Mouse (Mus musculus): ENCODE data around the gene Naaladl1. TPM values are rescaled to one million over a fixed set of nuclear protein-coding genes. Genes with fewer than 3 reads are reported as not detected.

Gene Naaladl1
- polyA plus RNA-seq, 1 experiment, result 0.11 TPM

GRCm38 (mm10) chr19:6140678-6141393 is 35.3 kb downstream of the Naaladl1 start, which contains the start of gene Batf2:
Batf2 (plus strand) TSS chr19:6140983.
- no peaks in the 10 kb centered on the region for H3K36me3 ChIP-seq (ENCODE audit: control insufficient read depth, insufficient read depth)
- peak within 1 kb of the TSS; percentile 81 for H3K4me3 ChIP-seq
- TF ChIP-seq E2F4 (IDR thresholded peaks at IDR 0.05; ENCODE audit: insufficient read depth), result peak; percentile 11
- TF ChIP-seq USF1 (IDR thresholded peaks at IDR 0.05; ENCODE audit: low read depth), result peak; percentile 95
- no peak for TF ChIP-seq MAX (IDR thresholded peaks at IDR 0.05; ENCODE audit: low read depth)
- no peak for TF ChIP-seq MYOD1 (IDR thresholded peaks at IDR 0.05; ENCODE audit: control insufficient read depth in 1 of 3, insufficient read length in 2 of 3, low read depth in 2 of 3)
- TF ChIP-seq REST (IDR thresholded peaks at IDR 0.05; ENCODE audit: insufficient read depth, insufficient read length), result no peak
- TF ChIP-seq SRF (IDR thresholded peaks at IDR 0.05; ENCODE audit: control insufficient read depth, insufficient read length, low read depth), result no peak
- TF ChIP-seq POLR2AphosphoS2 (IDR thresholded peaks at IDR 0.05; ENCODE audit: insufficient read length, low read depth), result no peak
- TF ChIP-seq POLR2A (IDR thresholded peaks at IDR 0.05; ENCODE audit: insufficient read length, low read depth), result peak; percentile 59
- TF ChIP-seq TCF12 (IDR thresholded peaks at IDR 0.05; ENCODE audit: insufficient read depth, poor library complexity, severe bottlenecking), result no peak
- TF ChIP-seq MYOG (IDR thresholded peaks at IDR 0.05; ENCODE audit: control insufficient read depth in 1 of 3, insufficient read depth in 1 of 3, insufficient read length in 2 of 3, low read depth in 2 of 3), result peak in 1 of 3 experiments; percentile 4
- TF ChIP-seq TCF3 (IDR thresholded peaks at IDR 0.05; ENCODE audit: insufficient read length, low read depth), result no peak
- TF ChIP-seq CEBPB (IDR thresholded peaks at IDR 0.05; ENCODE audit: insufficient read depth, poor library complexity, severe bottlenecking), result no peak
- H3K4me2 ChIP-seq (ENCODE audit: low read depth), result peak within 1 kb of the TSS; percentile 92
- peaks cover 6% of the 10 kb centered on the region for H3K27me3 ChIP-seq (ENCODE audit: control insufficient read depth, insufficient read depth, insufficient read length)
- H3K79me2 ChIP-seq (ENCODE audit: control insufficient read depth, insufficient read depth), result no peaks in the 10 kb centered on the region
- peak within 1 kb of the TSS; percentile 61 for H3ac ChIP-seq (ENCODE audit: control insufficient read depth, insufficient read length)

GRCm38 (mm10) chr19:6141394-6141749 is 35.8 kb downstream of the Naaladl1 start, which contains the start of gene Arl2:
Arl2 (minus strand) TSS chr19:6141548.
- Histone ChIP-seq H3K79me2 (ENCODE audit: control insufficient read depth, insufficient read depth) (no peaks in the 10 kb centered on the region), H3K4me2 (ENCODE audit: low read depth) (peak within 1 kb of the TSS; percentile 92), H3K36me3 (ENCODE audit: control insufficient read depth, insufficient read depth) (no peaks in the 10 kb centered on the region), H3K4me3 (peak within 1 kb of the TSS; percentile 81), H3K27me3 (ENCODE audit: control insufficient read depth, insufficient read depth, insufficient read length) (peaks cover 10% of the 10 kb centered on the region), H3ac (ENCODE audit: control insufficient read depth, insufficient read length) (peak within 1 kb of the TSS; percentile 61)
- TF ChIP-seq TCF3 (IDR thresholded peaks at IDR 0.05; ENCODE audit: insufficient read length, low read depth) (no peak), POLR2AphosphoS2 (IDR thresholded peaks at IDR 0.05; ENCODE audit: insufficient read length, low read depth) (no peak), REST (IDR thresholded peaks at IDR 0.05; ENCODE audit: insufficient read depth, insufficient read length) (no peak), E2F4 (IDR thresholded peaks at IDR 0.05; ENCODE audit: insufficient read depth) (no peak), MYOG (IDR thresholded peaks at IDR 0.05; ENCODE audit: control insufficient read depth in 1 of 3, insufficient read depth in 1 of 3, insufficient read length in 2 of 3, low read depth in 2 of 3) (no peak)

- peaks cover 22% of the 10 kb centered on the region for H3K27me3 ChIP-seq (ENCODE audit: control insufficient read depth, insufficient read depth, insufficient read length)
- H3K4me2 ChIP-seq (ENCODE audit: low read depth), result no peak overlapping the region
- H3K4me3 ChIP-seq, result no peak overlapping the region
- H3K36me3 ChIP-seq (ENCODE audit: control insufficient read depth, insufficient read depth), result no peaks in the 10 kb centered on the region
- H3ac ChIP-seq (ENCODE audit: control insufficient read depth, insufficient read length), result no peak overlapping the region
- no peak for TF ChIP-seq POLR2A (IDR thresholded peaks at IDR 0.05; ENCODE audit: insufficient read length, low read depth)
- no peak for TF ChIP-seq REST (IDR thresholded peaks at IDR 0.05; ENCODE audit: insufficient read depth, insufficient read length)
- no peak for TF ChIP-seq MYOD1 (IDR thresholded peaks at IDR 0.05; ENCODE audit: control insufficient read depth in 1 of 3, insufficient read length in 2 of 3, low read depth in 2 of 3)
- no peak for TF ChIP-seq TCF3 (IDR thresholded peaks at IDR 0.05; ENCODE audit: insufficient read length, low read depth)
- H3K79me2 ChIP-seq (ENCODE audit: control insufficient read depth, insufficient read depth), result no peaks in the 10 kb centered on the region
These were observed 39.3 kb downstream of the Naaladl1 start for GRCm38 (mm10) chr19:6144842-6145241.

- Histone ChIP-seq H3K4me3 (no peak overlapping the region), H3ac (ENCODE audit: control insufficient read depth, insufficient read length) (no peak overlapping the region), H3K4me2 (ENCODE audit: low read depth) (no peak overlapping the region), H3K36me3 (ENCODE audit: control insufficient read depth, insufficient read depth) (no peaks in the 10 kb centered on the region), H3K27me3 (ENCODE audit: control insufficient read depth, insufficient read depth, insufficient read length) (peaks cover 47% of the 10 kb centered on the region), H3K79me2 (ENCODE audit: control insufficient read depth, insufficient read depth) (no peaks in the 10 kb centered on the region)
- TF ChIP-seq E2F4 (IDR thresholded peaks at IDR 0.05; ENCODE audit: insufficient read depth), result no peak
- TF ChIP-seq POLR2A (IDR thresholded peaks at IDR 0.05; ENCODE audit: insufficient read length, low read depth), result no peak
- no peak for TF ChIP-seq TCF3 (IDR thresholded peaks at IDR 0.05; ENCODE audit: insufficient read length, low read depth)
- TF ChIP-seq POLR2AphosphoS2 (IDR thresholded peaks at IDR 0.05; ENCODE audit: insufficient read length, low read depth), result no peak
- no peak for TF ChIP-seq MYOG (IDR thresholded peaks at IDR 0.05; ENCODE audit: control insufficient read depth in 1 of 3, insufficient read depth in 1 of 3, insufficient read length in 2 of 3, low read depth in 2 of 3)
These were observed 49.6 kb downstream of the Naaladl1 start for GRCm38 (mm10) chr19:6155174-6155573.

GRCm38 (mm10) chr19:6156372-6156771 is 50.8 kb downstream of the Naaladl1 start:
- no peak overlapping the region for H3ac ChIP-seq (ENCODE audit: control insufficient read depth, insufficient read length)
- TF ChIP-seq TCF3 (IDR thresholded peaks at IDR 0.05; ENCODE audit: insufficient read length, low read depth) (no peak), TCF12 (IDR thresholded peaks at IDR 0.05; ENCODE audit: insufficient read depth, poor library complexity, severe bottlenecking) (no peak), POLR2AphosphoS2 (IDR thresholded peaks at IDR 0.05; ENCODE audit: insufficient read length, low read depth) (no peak), SRF (IDR thresholded peaks at IDR 0.05; ENCODE audit: control insufficient read depth, insufficient read length, low read depth) (no peak), MAX (IDR thresholded peaks at IDR 0.05; ENCODE audit: low read depth) (no peak), POLR2A (IDR thresholded peaks at IDR 0.05; ENCODE audit: insufficient read length, low read depth) (no peak), E2F4 (IDR thresholded peaks at IDR 0.05; ENCODE audit: insufficient read depth) (no peak), USF1 (IDR thresholded peaks at IDR 0.05; ENCODE audit: low read depth) (no peak), REST (IDR thresholded peaks at IDR 0.05; ENCODE audit: insufficient read depth, insufficient read length) (no peak), CEBPB (IDR thresholded peaks at IDR 0.05; ENCODE audit: insufficient read depth, poor library complexity, severe bottlenecking) (no peak), MYOG (IDR thresholded peaks at IDR 0.05; ENCODE audit: control insufficient read depth in 1 of 3, insufficient read depth in 1 of 3, insufficient read length in 2 of 3, low read depth in 2 of 3) (no peak), MYOD1 (IDR thresholded peaks at IDR 0.05; ENCODE audit: control insufficient read depth in 1 of 3, insufficient read length in 2 of 3, low read depth in 2 of 3) (no peak)
- H3K36me3 ChIP-seq (ENCODE audit: control insufficient read depth, insufficient read depth), result no peaks in the 10 kb centered on the region
- H3K4me2 ChIP-seq (ENCODE audit: low read depth), result no peak overlapping the region
- H3K27me3 ChIP-seq (ENCODE audit: control insufficient read depth, insufficient read depth, insufficient read length), result peaks cover 39% of the 10 kb centered on the region
- no peaks in the 10 kb centered on the region for H3K79me2 ChIP-seq (ENCODE audit: control insufficient read depth, insufficient read depth)
- H3K4me3 ChIP-seq, result no peak overlapping the region
